In the genomic region with DNA sequence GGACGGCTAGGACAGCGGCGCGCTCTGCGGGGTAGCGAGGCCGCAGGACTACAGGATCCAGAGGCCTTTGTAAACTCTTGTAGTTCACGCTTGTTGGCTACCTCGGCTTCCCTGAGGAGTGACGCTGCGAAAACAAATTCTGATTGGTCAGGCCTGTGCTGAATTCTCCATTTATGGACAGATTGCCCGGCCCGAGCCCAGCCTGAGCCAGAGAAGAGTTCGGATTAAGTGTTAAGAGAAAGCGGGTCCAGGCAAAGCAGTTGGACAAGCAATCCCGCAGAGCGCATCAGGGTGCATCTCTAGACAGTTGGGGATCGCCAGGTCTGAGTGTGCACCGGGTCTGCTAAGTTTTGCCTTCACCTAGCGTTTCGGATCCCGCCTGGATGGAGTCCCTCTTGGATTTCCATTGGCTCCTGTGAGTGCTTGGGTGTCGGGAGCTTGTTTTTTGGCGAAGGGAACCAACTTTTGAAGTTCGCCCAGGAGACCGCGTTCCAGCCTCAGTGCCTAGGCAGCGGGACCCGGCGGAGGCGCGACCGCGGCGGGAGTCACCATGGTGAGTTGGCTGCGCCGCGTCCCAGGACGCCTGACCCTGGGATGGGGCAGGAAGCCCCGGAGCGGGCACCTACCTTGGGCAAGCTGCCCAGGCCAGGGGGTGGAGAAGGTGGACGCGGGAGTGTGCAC, we compare ENCODE assay signal across 7 mouse cellular contexts. TPM values are rescaled to one million over a fixed set of nuclear protein-coding genes. Genes with fewer than 3 reads are reported as not detected.
A peak's percentile ranks its signal among the peaks of the same experiment; 100 is the strongest.
DNase-seq lines count a peak whose midpoint lies in the region; ATAC-seq lines count a peak whose summit lies in the region.

TSS of gene Myo1e (plus strand) at position 200 of the 681 bp plus-strand sequence.

- H3K4me1 ChIP-seq in embryonic facial prominence, embryonic 13.5 days = peaks cover 21% of the 10 kb centered on the region
- peaks cover 11% of the 10 kb centered on the region; the same call in 1 of the 2 replicates for H3K4me1 ChIP-seq in limb, embryonic 12.5 days (replicated peaks)
- peaks cover 8% of the 10 kb centered on the region for H3K4me1 ChIP-seq in midbrain, embryonic 14.5 days (ENCODE audit: control insufficient read depth, insufficient read depth, low read length)

- peak; percentile 90 for ATAC-seq in embryonic facial prominence, embryonic 13.5 days (ENCODE audit: insufficient number of reproducible peaks, insufficient read depth, low FRiP score, low TSS enrichment, low read depth)
- peak; percentile 92 for ATAC-seq in limb, embryonic 12.5 days (ENCODE audit: insufficient number of reproducible peaks, insufficient read depth, low FRiP score, low TSS enrichment, low read depth)
- ATAC-seq in midbrain, embryonic 14.5 days (ENCODE audit: low FRiP score, low TSS enrichment) = peak; percentile 92

- WGBS in embryonic facial prominence, embryonic 13.5 days = under 1% methylated on average over 43 of the region's 43 CpGs
- under 1% methylated on average over 43 of the region's 43 CpGs for whole genome bisulfite sequencing in limb, embryonic 12.5 days
- under 1% methylated on average over 43 of the region's 43 CpGs for WGBS in midbrain, embryonic 14.5 days

- no peaks in the 10 kb centered on the region for H3K9me3 ChIP-seq in embryonic facial prominence, embryonic 13.5 days
- no peaks in the 10 kb centered on the region for H3K9me3 ChIP-seq in limb, embryonic 12.5 days
- H3K9me3 ChIP-seq in midbrain, embryonic 14.5 days (ENCODE audit: control insufficient read depth, low read length) = no peaks in the 10 kb centered on the region

- DNase-seq in adrenal gland, postnatal 4 days (ENCODE audit: low spot score in 2 of 2) = peak; percentile 53 to 66
- peak; percentile 97 for DNase-seq in heart, adult 8-10 months (ENCODE audit: low spot score)
- DNase-seq in kidney, adult 8-10 months = peak; percentile 96
- DNase-seq in midbrain, embryonic 14.5 days = peak; percentile 93
- peak; percentile 41 for DNase-seq in spleen, adult 12 weeks (ENCODE audit: low spot score)

- no peaks in the 10 kb centered on the region for H3K36me3 ChIP-seq in embryonic facial prominence, embryonic 13.5 days
- no peaks in the 10 kb centered on the region for H3K36me3 ChIP-seq in limb, embryonic 12.5 days
- no peaks in the 10 kb centered on the region for H3K36me3 ChIP-seq in midbrain, embryonic 14.5 days (ENCODE audit: control insufficient read depth, insufficient read depth, low read length)

- H3K27ac ChIP-seq in embryonic facial prominence, embryonic 13.5 days = peak within 1 kb of the TSS; percentile 94
- H3K27ac ChIP-seq in limb, embryonic 12.5 days = peak within 1 kb of the TSS; percentile 91
- 0 out of 2 replicates have a peak within 1 kb of the TSS, but pooled peaks have one; percentile 32 for H3K27ac ChIP-seq in midbrain, embryonic 14.5 days (replicated peaks; ENCODE audit: low read depth, low read length)

- H3K4me2 ChIP-seq in embryonic facial prominence, embryonic 13.5 days = peak within 1 kb of the TSS; percentile 96
- peak within 1 kb of the TSS; percentile 98 for H3K4me2 ChIP-seq in limb, embryonic 12.5 days
- peak within 1 kb of the TSS; percentile 99 for H3K4me2 ChIP-seq in midbrain, embryonic 14.5 days (ENCODE audit: low read length)

- no peaks in the 10 kb centered on the region for H3K27me3 ChIP-seq in embryonic facial prominence, embryonic 13.5 days
- no peaks in the 10 kb centered on the region; the same call in 1 of the 2 replicates for H3K27me3 ChIP-seq in limb, embryonic 12.5 days
- peaks cover 5% of the 10 kb centered on the region; the same call in 1 of the 2 replicates for H3K27me3 ChIP-seq in midbrain, embryonic 14.5 days (ENCODE audit: control insufficient read depth, insufficient read depth, low read length)

- H3K9ac ChIP-seq in embryonic facial prominence, embryonic 13.5 days = peak within 1 kb of the TSS; percentile 84
- peak within 1 kb of the TSS; percentile 85 for H3K9ac ChIP-seq in limb, embryonic 12.5 days (replicated peaks)
- H3K9ac ChIP-seq in midbrain, embryonic 14.5 days (replicated peaks; ENCODE audit: low read length) = peak within 1 kb of the TSS; percentile 54

- H3K4me3 ChIP-seq in embryonic facial prominence, embryonic 13.5 days = peak within 1 kb of the TSS; percentile 75
- peak within 1 kb of the TSS; percentile 82 for H3K4me3 ChIP-seq in limb, embryonic 12.5 days (replicated peaks)
- peak within 1 kb of the TSS; percentile 56 for H3K4me3 ChIP-seq in midbrain, embryonic 14.5 days (replicated peaks; ENCODE audit: low read depth, low read length)

RNA-seq across cellular contexts. Expression of gene Myo1e, which starts in this region (rescaled TPM):
- 10 to 100 TPM; 16.8 to 19.8 TPM for total RNA-seq in adrenal gland, postnatal 4 days (2021)
- polyA plus RNA-seq in embryonic facial prominence, embryonic 13.5 days (2015; fragmentation: Nextera tagmentation; extraction: Ambion mirVana) = 23.2 and 24.5 TPM in 2 replicates
- total RNA-seq in heart, adult 8-10 months (2022) = 10 to 100 TPM in 2 of 4 experiments, 1 to 10 TPM in 2; 8.0 to 10.3 (median 9.1) TPM
- polyA plus RNA-seq in limb, embryonic 12.5 days (2016; fragmentation: Nextera tagmentation; extraction: Ambion mirVana) = 24.6 and 26.8 TPM in 2 replicates
- polyA plus RNA-seq in midbrain, embryonic 14.5 days (2014; fragmentation: Nextera tagmentation; extraction: Ambion mirVana) = 3.8 and 6.5 TPM in 2 replicates

Comparison
In these comparisons a context has a peak if more than half of its experiments do, and no peak if none do; other contexts are left out.
1. Peak in every context shown above with its lines: DNase-seq, ATAC-seq, H3K4me3 ChIP-seq and H3K27ac ChIP-seq.
2. DNase-seq: peak in every context shown above with its lines; median percentile 97 in heart, adult 8-10 months; 96 in kidney, adult 8-10 months; 93 in midbrain, embryonic 14.5 days; 60 in adrenal gland, postnatal 4 days; 41 in spleen, adult 12 weeks.
3. H3K27ac ChIP-seq: peak in every context shown above with its lines; median percentile 94 in embryonic facial prominence, embryonic 13.5 days; 91 in limb, embryonic 12.5 days; 32 in midbrain, embryonic 14.5 days.